29 mouse cellular contexts compared by ENCODE assay signal in genomic region chr11:101353436-101353835, GRCm38 (mm10). TPM values are rescaled to one million over a fixed set of nuclear protein-coding genes. Genes with fewer than 3 reads are reported as not detected.
DNase-seq lines count a peak whose midpoint lies in the region; ATAC-seq and TF ChIP-seq lines count a peak whose summit lies in the region.
"Had no signal": no experiment of that assay in that cellular context is flagged by ENCODE, and none has a peak within 500 bp of the region (broad histone marks: within the 10 kb centered on the region; RNA-seq: fewer than 3 reads in every experiment).

No protein-coding gene starts in this region.

- H3K9ac ChIP-seq in kidney, embryonic 16.5 days (replicated peaks; ENCODE audit: low read length): no peak overlapping the region; the same call in 1 of the 2 replicates
- H3K9ac ChIP-seq in liver, adult 2 months (ENCODE audit: low read depth, low read length): peak overlapping the region; percentile 23; the same call in 1 of the 2 replicates
- no peak overlapping the region for H3K9ac ChIP-seq in liver, postnatal 0 days (replicated peaks)
- H3K9ac ChIP-seq: forebrain, embryonic 13.5 days; heart, embryonic 12.5 days; heart, embryonic 15.5 days; hindbrain, embryonic 14.5 days had no signal

- no peaks in the 10 kb centered on the region for H3K36me3 ChIP-seq in kidney, embryonic 16.5 days (ENCODE audit: insufficient read depth, low read length)
- H3K36me3 ChIP-seq in liver, adult 2 months (ENCODE audit: control insufficient read depth, insufficient read depth, low read length): no peaks in the 10 kb centered on the region
- no peaks in the 10 kb centered on the region for H3K36me3 ChIP-seq in liver, postnatal 0 days (replicated peaks; ENCODE audit: insufficient read depth, low read length)
- H3K36me3 ChIP-seq: forebrain, embryonic 10.5 days; heart, embryonic 12.5 days; heart, embryonic 15.5 days had no signal

- no peaks in the 10 kb centered on the region for H3K27me3 ChIP-seq in kidney, embryonic 16.5 days (ENCODE audit: insufficient read depth, low read length)
- no peaks in the 10 kb centered on the region for H3K27me3 ChIP-seq in liver, adult 2 months (ENCODE audit: control insufficient read depth, insufficient read depth, low read length)
- no peaks in the 10 kb centered on the region for H3K27me3 ChIP-seq in liver, postnatal 0 days (ENCODE audit: insufficient read depth, low read length)
- H3K27me3 ChIP-seq: forebrain, embryonic 13.5 days; heart, embryonic 12.5 days; heart, embryonic 15.5 days had no signal

- H3K4me2 ChIP-seq in kidney, embryonic 16.5 days (replicated peaks; ENCODE audit: low read depth, low read length): no peak overlapping the region
- no peak overlapping the region for H3K4me2 ChIP-seq in liver, postnatal 0 days (ENCODE audit: low read depth, low read length)
- H3K4me2 ChIP-seq: forebrain, embryonic 13.5 days; heart, embryonic 12.5 days; heart, embryonic 15.5 days; hindbrain, embryonic 14.5 days had no signal

- no peak for TF ChIP-seq EP300 in liver, postnatal 0 days (IDR thresholded peaks at IDR 0.05; ENCODE audit: low read depth)

- H3K79me2 ChIP-seq in liver, adult 2 months (ENCODE audit: control insufficient read depth, insufficient read depth, low read length): no peaks in the 10 kb centered on the region

- no peaks in the 10 kb centered on the region; the same call in 1 of the 2 replicates for H3K9me3 ChIP-seq in kidney, embryonic 16.5 days (ENCODE audit: low read length)
- no peaks in the 10 kb centered on the region for H3K9me3 ChIP-seq in liver, postnatal 0 days (ENCODE audit: low read length)
- H3K9me3 ChIP-seq: forebrain, embryonic 13.5 days; heart, embryonic 15.5 days had no signal

- no peak overlapping the region for H3K4me3 ChIP-seq in kidney, embryonic 16.5 days (ENCODE audit: low read length)
- H3K4me3 ChIP-seq in liver, adult 2 months (ENCODE audit: insufficient read depth, low read depth, low read length): no peak overlapping the region
- no peak overlapping the region for H3K4me3 ChIP-seq in liver, postnatal 0 days (ENCODE audit: low read depth, low read length)
- H3K4me3 ChIP-seq: forebrain, embryonic 10.5 days; forebrain, embryonic 13.5 days; heart, embryonic 12.5 days; heart, embryonic 15.5 days had no signal

- H3K4me1 ChIP-seq in kidney, embryonic 16.5 days (ENCODE audit: insufficient read depth, low read length): no peaks in the 10 kb centered on the region; the same call in none of the 2 replicates
- H3K4me1 ChIP-seq in liver, adult 2 months (ENCODE audit: control insufficient read depth, insufficient read depth, low read length): peaks cover 43% of the 10 kb centered on the region
- H3K4me1 ChIP-seq in liver, postnatal 0 days (ENCODE audit: insufficient read depth): peaks cover 11% of the 10 kb centered on the region; the same call in 1 of the 2 replicates
- H3K4me1 ChIP-seq: forebrain, embryonic 13.5 days; heart, embryonic 12.5 days; heart, embryonic 15.5 days had no signal

- no peak for TF ChIP-seq CTCF in liver, adult 2 months (IDR thresholded peaks at IDR 0.05; ENCODE audit: low read depth, low read length)
- TF ChIP-seq CTCF in liver, postnatal 0 days (IDR thresholded peaks at IDR 0.05; ENCODE audit: low read depth): no peak

- peak; percentile 74 for DNase-seq in heart, adult 11 months
- no peak for DNase-seq in heart, postnatal 4 days
- DNase-seq in kidney, adult 8-10 months: peak; percentile 73 to 81
- peak; percentile 82 for DNase-seq in liver, adult 2 months (ENCODE audit: extremely low read depth, low read depth, low spot score)
- DNase-seq in liver, postnatal 0 days: no peak
- peak; percentile 64 for DNase-seq in kidney, postnatal 14 days
- DNase-seq in layer of hippocampus, postnatal 25 days (ENCODE audit: extremely low spot score in 1 of 2, low spot score in 1 of 2): no peak
- DNase-seq: adrenal gland, adult 8-10 months; adrenal gland, postnatal 36 days; cerebellum, adult 18-20 months; cerebellum, adult 9-10 months; cerebellum, postnatal 14 days; gastrocnemius, postnatal 14 days; heart, adult 18-20 months; heart, postnatal 10 days; heart, postnatal 36 days had no signal

- H3K27ac ChIP-seq in kidney, embryonic 16.5 days (ENCODE audit: low read length): no peak overlapping the region; the same call in 1 of the 2 replicates
- H3K27ac ChIP-seq in liver, adult 2 months (replicated peaks; ENCODE audit: insufficient read depth, low read depth, low read length): peak overlapping the region; percentile 93
- no peak overlapping the region for H3K27ac ChIP-seq in liver, postnatal 0 days (ENCODE audit: low read depth)
- H3K27ac ChIP-seq: forebrain, embryonic 10.5 days; forebrain, embryonic 13.5 days; heart, embryonic 15.5 days; hindbrain, embryonic 14.5 days had no signal

- WGBS in kidney, embryonic 16.5 days: 78% methylated on average over 12 of the region's 12 CpGs
- 37% methylated on average over 12 of the region's 12 CpGs for WGBS in liver, adult 2 months
- 78% methylated on average over 12 of the region's 12 CpGs for whole genome bisulfite sequencing in liver, postnatal 0 days (ENCODE audit: insufficient replicate concordance)

- TF ChIP-seq POLR2A in liver, adult 2 months (IDR thresholded peaks at IDR 0.05; ENCODE audit: extremely low read depth, insufficient read depth, low read length): no peak

- ATAC-seq in kidney, embryonic 16.5 days (ENCODE audit: low FRiP score, low TSS enrichment): no peak
- no peak for ATAC-seq in liver, postnatal 0 days
- ATAC-seq: activated CD4-positive, CD25-positive, alpha-beta regulatory T cell, adult 4 months; forebrain, embryonic 13.5 days; forebrain, embryonic 16.5 days had no signal

RNA-seq across cellular contexts. Expression of gene G6pc, which starts 13.9 kb away (rescaled TPM):
- total RNA-seq in heart, postnatal 4 days (2021): not detected
- 2.8 and 3.6 TPM in 2 replicates for polyA plus RNA-seq in kidney, embryonic 16.5 days (2015; fragmentation: Nextera tagmentation; extraction: Ambion mirVana)
- total RNA-seq in liver, adult 2 months (2014; rRNA removed): 121 and 144 TPM in 2 replicates
- 115 and 146 TPM in 2 replicates for polyA plus RNA-seq in liver, adult 2 months (2012; rRNA removed)
- 97.9 and 206 TPM in 2 replicates for polyA plus RNA-seq in liver, postnatal 0 days (2015; fragmentation: Nextera tagmentation; extraction: Ambion mirVana)
- total RNA-seq in layer of hippocampus, postnatal 25 days (2021): not detected
- total RNA-seq: ES-E14; gastrocnemius, adult 18-20 months; gastrocnemius, postnatal 14 days; heart, adult 18-20 months; heart, postnatal 10 days; heart, postnatal 36 days had no signal
- polyA plus RNA-seq: activated CD4-positive, CD25-positive, alpha-beta regulatory T cell, adult 4 months; embryonic facial prominence, embryonic 11.5 days; embryonic facial prominence, embryonic 14.5 days; forebrain, embryonic 10.5 days; forebrain, embryonic 13.5 days; forebrain, embryonic 16.5 days; heart, embryonic 12.5 days; heart, embryonic 15.5 days; hindbrain, embryonic 11.5 days; hindbrain, embryonic 14.5 days had no signal

RNA-seq across cellular contexts. Expression of gene Aoc3, which starts 23.0 kb away (rescaled TPM):
- total RNA-seq in heart, postnatal 4 days (2021): 10 to 100 TPM; 29.5 to 31.3 TPM
- 0.86 and 1.3 TPM in 2 replicates for polyA plus RNA-seq in kidney, embryonic 16.5 days (2015; fragmentation: Nextera tagmentation; extraction: Ambion mirVana)
- total RNA-seq in liver, adult 2 months (2014; rRNA removed): 0.13 and 0.18 TPM in 2 replicates
- polyA plus RNA-seq in liver, adult 2 months (2012; rRNA removed): 0.05 and 0.16 TPM in 2 replicates
- polyA plus RNA-seq in liver, postnatal 0 days (2015; fragmentation: Nextera tagmentation; extraction: Ambion mirVana): 0.05 and 0.06 TPM in 2 replicates
- total RNA-seq in layer of hippocampus, postnatal 25 days (2021): under 1 TPM; 0.86 to 0.99 TPM
- polyA plus RNA-seq: activated CD4-positive, CD25-positive, alpha-beta regulatory T cell, adult 4 months; forebrain, embryonic 10.5 days; forebrain, embryonic 13.5 days; hindbrain, embryonic 11.5 days had no signal

RNA-seq across cellular contexts. Expression of gene Aoc2, which starts 28.6 kb away (rescaled TPM):
- total RNA-seq in heart, postnatal 4 days (2021): 1 to 10 TPM; 2.9 to 3.2 TPM
- polyA plus RNA-seq in kidney, embryonic 16.5 days (2015; fragmentation: Nextera tagmentation; extraction: Ambion mirVana): 1.7 and 2.0 TPM in 2 replicates
- total RNA-seq in liver, adult 2 months (2014; rRNA removed): 0.40 and 0.46 TPM in 2 replicates
- 0.91 and 1.7 TPM in 2 replicates for polyA plus RNA-seq in liver, adult 2 months (2012; rRNA removed)
- polyA plus RNA-seq in liver, postnatal 0 days (2015; fragmentation: Nextera tagmentation; extraction: Ambion mirVana): 0.44 and 0.60 TPM in 2 replicates
- total RNA-seq in layer of hippocampus, postnatal 25 days (2021): 1 to 10 TPM; 5.8 to 8.0 TPM

RNA-seq across cellular contexts. Expression of gene Psme3, which starts 37.4 kb away (rescaled TPM):
- total RNA-seq in heart, postnatal 4 days (2021): 100 to 1,000 TPM in 1 of 2 experiments, 10 to 100 TPM in 1; 88.7 to 103 TPM
- polyA plus RNA-seq in kidney, embryonic 16.5 days (2015; fragmentation: Nextera tagmentation; extraction: Ambion mirVana): 142 and 148 TPM in 2 replicates
- 15.8 and 16.8 TPM in 2 replicates for total RNA-seq in liver, adult 2 months (2014; rRNA removed)
- polyA plus RNA-seq in liver, adult 2 months (2012; rRNA removed): 34.5 and 37.9 TPM in 2 replicates
- polyA plus RNA-seq in liver, postnatal 0 days (2015; fragmentation: Nextera tagmentation; extraction: Ambion mirVana): 78.4 and 78.8 TPM in 2 replicates
- 100 to 1,000 TPM; 119 to 126 TPM for total RNA-seq in layer of hippocampus, postnatal 25 days (2021)

RNA-seq across cellular contexts. Expression of gene Becn1, which starts 51.4 kb away (rescaled TPM):
- 100 to 1,000 TPM; 103 to 106 TPM for total RNA-seq in heart, postnatal 4 days (2021)
- polyA plus RNA-seq in kidney, embryonic 16.5 days (2015; fragmentation: Nextera tagmentation; extraction: Ambion mirVana): 176 and 188 TPM in 2 replicates
- total RNA-seq in liver, adult 2 months (2014; rRNA removed): 43.8 and 57.8 TPM in 2 replicates
- polyA plus RNA-seq in liver, adult 2 months (2012; rRNA removed): 43.1 and 50.8 TPM in 2 replicates
- 65.1 and 72.3 TPM in 2 replicates for polyA plus RNA-seq in liver, postnatal 0 days (2015; fragmentation: Nextera tagmentation; extraction: Ambion mirVana)
- total RNA-seq in layer of hippocampus, postnatal 25 days (2021): 100 to 1,000 TPM; 204 to 230 TPM

Comparison
In these comparisons a context has a peak if more than half of its experiments do, and no peak if none do; other contexts are left out.
1. DNase-seq: peak in heart, adult 11 months (single experiment), kidney, adult 8-10 months (2 of 2), liver, adult 2 months (single experiment) and kidney, postnatal 14 days (single experiment); none in heart, postnatal 4 days (single experiment), liver, postnatal 0 days (single experiment) and layer of hippocampus, postnatal 25 days (0 of 2).
2. RNA of gene G6pc, which starts 13.9 kb away (total RNA-seq): 121 to 144 TPM in liver, adult 2 months; not detected in layer of hippocampus, postnatal 25 days and not detected in heart, postnatal 4 days; every median in the first group is over 100 times any median in the second.
3. RNA of gene Aoc3, which starts 23.0 kb away (total RNA-seq): 29.5 to 31.3 TPM in heart, postnatal 4 days; 0.86 to 0.99 TPM in layer of hippocampus, postnatal 25 days and 0.13 to 0.18 TPM in liver, adult 2 months; every median in the first group is over 10 times any median in the second.